Mouse (Mus musculus) cerebellum, adult 9-11 months (tissue): ENCODE results near the gene Zfp235.
A peak's percentile ranks its signal among the peaks of the same experiment; 100 is the strongest.

ENCODE experiments used
- DNase-seq: peaks from one replicate; pipeline ENCODE4 v3.0.0; 2022

Zfp235 gene

GRCm38 (mm10) chr7:24133996-24134828, at the start of gene Zfp235:
Gene Zfp235, plus strand, starts transcription at chr7:24134169.
- peak; percentile 90 for DNase-seq

GRCm38 (mm10) chr7:24086871-24087270, 47.1 kb upstream of the Zfp235 start:
- no peak for DNase-seq

- DNase-seq, result no peak
Measured at GRCm38 (mm10) chr7:24087485-24088125, 46.4 kb upstream of the Zfp235 start.

DNA sequence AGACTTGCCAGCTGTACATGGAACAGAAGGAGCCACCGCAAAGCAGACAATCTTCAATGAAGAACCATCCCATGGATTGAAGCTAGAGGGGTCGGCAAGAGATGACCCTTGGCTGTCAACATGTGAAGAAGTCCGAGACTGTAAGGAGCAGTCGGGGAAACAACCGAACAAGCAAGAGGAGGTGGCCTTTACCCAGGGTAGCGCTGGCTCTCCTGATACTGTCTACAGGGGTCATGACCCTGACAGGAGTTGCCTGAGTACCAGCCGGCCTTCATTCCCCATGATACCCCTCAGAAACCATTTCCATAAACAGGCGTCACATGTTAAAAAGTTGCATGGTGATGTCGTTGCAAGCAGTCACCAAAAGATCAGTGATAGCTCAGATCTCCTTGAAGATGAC, 29.6 kb upstream of the Zfp235 start:
- no peak for DNase-seq

- no peak for DNase-seq
Measured at GRCm38 (mm10) chr7:24105144-24105703, 28.7 kb upstream of the Zfp235 start.

GRCm38 (mm10) chr7:24110839-24111238, 23.1 kb upstream of the Zfp235 start:
- DNase-seq, result peak; percentile 46

DNA sequence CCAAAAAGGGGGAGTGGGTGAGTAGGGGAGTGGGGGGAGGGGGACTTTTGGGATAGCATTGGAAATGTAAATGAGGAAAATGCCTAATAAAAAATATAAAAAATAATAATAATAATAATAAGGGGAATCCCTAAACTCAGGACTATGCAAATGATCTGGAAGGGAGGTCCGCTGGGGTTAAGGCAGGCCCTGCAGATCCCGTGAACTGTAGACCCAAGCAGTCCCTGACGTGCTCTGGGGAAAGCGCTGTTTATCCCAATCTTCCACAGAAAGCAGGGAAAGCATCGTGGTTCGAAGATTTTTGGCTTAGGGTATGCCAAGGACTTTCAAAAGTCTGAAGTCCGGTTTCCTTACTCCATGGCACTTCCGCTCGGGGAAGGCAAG, 22.2 kb upstream of the Zfp235 start:
- no peak for DNase-seq

DNA sequence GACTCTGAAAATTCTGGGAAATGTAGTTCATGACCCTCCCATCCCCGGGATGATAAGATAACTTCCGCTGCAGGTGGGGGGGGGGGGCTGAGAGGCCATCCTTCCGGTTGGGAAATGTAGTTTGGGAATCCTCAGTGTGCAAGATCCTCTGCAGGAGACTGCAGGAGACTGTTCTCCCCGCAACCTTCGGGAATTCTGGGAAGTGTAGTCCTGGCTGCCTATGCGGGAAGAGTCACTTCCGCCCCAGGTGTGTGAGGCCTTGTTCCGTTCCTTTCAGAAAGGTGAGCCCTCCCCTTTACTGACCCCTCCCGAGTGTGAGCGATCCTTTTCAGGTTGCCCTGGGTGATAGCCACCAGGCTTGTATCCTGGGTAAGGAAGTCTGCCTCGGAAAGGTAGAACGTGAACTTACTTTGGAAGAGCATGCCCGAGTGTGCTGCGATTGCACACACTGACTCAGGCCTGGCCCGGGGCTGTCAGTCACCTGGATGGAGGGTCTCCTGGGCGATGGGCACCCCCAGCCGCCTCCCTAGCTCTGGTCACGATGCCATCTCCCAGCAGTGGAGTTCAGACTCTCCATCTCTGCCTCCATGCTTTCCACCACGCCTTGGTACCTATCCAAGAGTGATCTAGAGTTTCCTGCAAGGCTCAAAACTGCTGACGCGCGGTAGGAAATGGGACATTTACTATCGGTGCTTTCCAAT, 21.7 kb upstream of the Zfp235 start, which contains the start of gene Zfp112:
TSS of gene Zfp112 (plus strand) at position 159 of the 701 bp plus-strand sequence.
- peak; percentile 94 for DNase-seq

DNA sequence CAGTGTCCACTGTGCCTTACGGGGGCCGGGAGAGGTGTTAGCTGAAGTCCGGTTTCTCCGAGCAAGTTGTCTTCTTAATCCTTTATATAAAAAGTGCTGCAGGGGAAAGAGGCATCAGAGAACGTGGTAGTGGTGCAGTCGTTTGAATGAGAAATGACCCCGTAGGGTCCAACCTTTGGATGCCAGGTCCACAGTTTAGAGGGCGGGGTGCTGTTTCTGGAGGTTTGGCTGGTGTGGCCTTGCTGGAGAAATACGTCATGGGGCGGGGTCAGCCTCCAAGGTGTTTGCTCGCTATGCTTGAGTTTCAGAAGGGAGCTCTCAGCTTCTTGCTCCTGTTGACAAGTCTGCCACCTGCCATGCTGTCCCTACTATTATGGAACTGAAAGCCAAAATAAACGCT, 21.0 kb upstream of the Zfp235 start:
- DNase-seq, result peak; percentile 78

DNA sequence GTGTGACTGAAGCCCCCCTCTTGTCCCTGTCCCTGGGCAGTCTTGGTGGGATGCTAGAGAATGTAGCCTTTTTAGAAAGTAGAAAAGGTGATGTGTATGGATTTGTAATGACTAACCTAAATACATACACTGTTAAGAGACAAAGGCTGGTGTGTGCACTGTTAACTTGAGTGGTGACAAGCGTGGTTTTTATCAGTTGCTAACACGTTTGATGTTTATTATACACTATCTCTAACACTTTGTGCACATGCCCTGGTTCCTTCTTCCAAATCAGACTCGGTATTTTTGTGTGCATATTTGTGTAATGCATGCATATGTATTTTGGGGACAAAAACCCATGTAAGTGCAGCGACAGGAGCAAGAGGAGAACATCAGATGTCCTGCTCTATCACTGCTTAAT, 17.3 kb upstream of the Zfp235 start:
- DNase-seq, result no peak

GRCm38 (mm10) chr7:24133425-24133995, 459 bp upstream of the Zfp235 start:
- DNase-seq, result no peak

DNA sequence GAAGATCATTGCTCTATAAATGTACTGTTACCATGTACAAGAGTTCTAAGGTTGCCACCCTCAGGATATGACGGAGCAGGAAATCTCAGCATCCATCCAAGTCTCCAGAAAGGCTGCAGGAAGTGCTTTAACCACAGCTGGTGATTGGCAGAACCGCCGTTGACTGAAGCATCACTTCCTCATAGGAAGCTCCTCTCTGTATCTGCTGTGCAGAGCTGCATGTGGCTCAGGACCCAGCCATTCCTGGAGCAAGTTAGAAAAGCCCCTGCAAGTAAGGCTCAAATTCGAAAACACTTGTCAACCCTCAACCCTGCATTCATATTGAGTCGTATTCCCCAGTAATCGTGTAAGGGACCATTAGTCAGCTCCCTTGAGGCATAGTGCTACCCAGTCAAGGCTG, 8.6 kb downstream of the Zfp235 start:
- no peak for DNase-seq

- DNase-seq, result no peak
Measured at GRCm38 (mm10) chr7:24153272-24153671, 19.3 kb downstream of the Zfp235 start.

- no peak for DNase-seq
Measured at GRCm38 (mm10) chr7:24172191-24172590, 38.2 kb downstream of the Zfp235 start.

- DNase-seq, result peak; percentile 85
Measured at GRCm38 (mm10) chr7:24174618-24175336, 40.8 kb downstream of the Zfp235 start, which contains the start of gene Zfp114. Gene Zfp114, plus strand, starts transcription at chr7:24175060.

DNA sequence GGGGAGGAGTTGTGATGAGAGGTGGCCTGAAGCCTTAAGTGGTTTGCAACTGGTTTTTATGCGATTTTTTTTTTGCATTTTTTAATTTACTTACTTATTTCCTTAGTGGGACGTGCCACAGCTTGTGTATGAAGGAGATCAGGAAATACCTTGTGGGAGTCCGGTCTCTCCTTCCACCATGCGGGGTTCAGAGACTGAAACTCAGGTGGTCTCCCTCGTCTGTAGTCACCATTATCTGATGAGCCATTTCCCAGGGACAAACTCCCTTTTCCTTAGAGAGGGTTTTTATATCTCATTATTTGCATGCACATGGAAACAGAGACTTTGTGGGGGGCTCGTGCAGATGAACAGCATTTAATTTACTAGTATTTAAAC, 41.4 kb downstream of the Zfp235 start:
- DNase-seq, result no peak

- DNase-seq, result no peak
Measured at GRCm38 (mm10) chr7:24187611-24188010, 53.6 kb downstream of the Zfp235 start.

- no peak for DNase-seq
Measured at GRCm38 (mm10) chr7:24188901-24189570, 55.1 kb downstream of the Zfp235 start.

DNA sequence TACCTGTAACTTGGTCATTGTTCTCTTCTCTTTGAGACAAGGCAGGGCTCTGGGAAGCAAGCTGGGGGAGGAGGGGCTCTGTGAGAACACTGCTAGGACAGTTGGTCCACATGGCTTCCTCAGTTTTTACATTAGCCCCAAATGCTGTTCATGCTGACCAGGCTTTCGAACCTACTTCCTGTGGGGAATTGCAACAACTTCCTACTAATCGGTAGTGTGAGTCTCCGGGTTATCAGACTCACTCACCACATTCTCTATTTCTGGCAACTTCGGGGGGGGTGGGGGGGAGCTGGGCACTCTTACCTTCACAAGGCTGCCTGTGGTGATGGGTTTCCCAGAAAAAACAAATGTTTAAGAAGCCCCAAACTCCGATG, 55.6 kb downstream of the Zfp235 start:
- DNase-seq, result no peak

- no peak for DNase-seq
Measured at GRCm38 (mm10) chr7:24191361-24191760, 57.4 kb downstream of the Zfp235 start.
